Mouse (Mus musculus) heart, embryonic 15.5 days (tissue): Measurements from ENCODE around the gene Lamb1. TPM values are rescaled to one million over a fixed set of nuclear protein-coding genes. Genes with fewer than 3 reads are reported as not detected.

Source experiments
- ATAC-seq: fragments of 200-750 bp; cut with Nextera tagmentation; replicated peaks from 2 replicates; pipeline ENCODE4 v1.8.0; 2017; ENCODE audit warnings: low read depth, moderate TSS enrichment; ENCODE audit not compliant: insufficient number of reproducible peaks, insufficient read depth, low FRiP score
- H3K27ac ChIP-seq: fragments of 300-500 bp; sonication (generic); 2 replicates; pipeline ENCODE4 v1.5.1; 2015; ENCODE audit warnings: mild to moderate bottlenecking, inconsistent platforms
- H3K27me3 ChIP-seq: fragments of 300-500 bp; sonication (generic); 2 replicates; pipeline ENCODE4 v1.6.1; 2015; ENCODE audit warnings: inconsistent platforms
- H3K36me3 ChIP-seq: fragments of 300-500 bp; sonication (generic); 2 replicates; pipeline ENCODE4 v1.6.1; 2015; ENCODE audit warnings: mild to moderate bottlenecking, inconsistent platforms
- H3K4me1 ChIP-seq: fragments of 300-500 bp; sonication (generic); replicated peaks from 2 replicates; pipeline ENCODE4 v1.6.1; 2015; ENCODE audit warnings: inconsistent platforms
- H3K4me2 ChIP-seq: fragments of 300-500 bp; sonication (generic); 2 replicates; pipeline ENCODE4 v1.6.1; 2015; ENCODE audit warnings: inconsistent platforms, mild to moderate bottlenecking, moderate library complexity
- H3K4me3 ChIP-seq: fragments of 300-500 bp; sonication (generic); 2 replicates; pipeline ENCODE4 v1.5.1; 2015; ENCODE audit warnings: mild to moderate bottlenecking, inconsistent platforms
- H3K9ac ChIP-seq: fragments of 300-500 bp; sonication (generic); 2 replicates; pipeline ENCODE4 v1.6.1; 2015; ENCODE audit warnings: mild to moderate bottlenecking, inconsistent platforms
- H3K9me3 ChIP-seq: fragments of 300-500 bp; sonication (generic); replicated peaks from 2 replicates; pipeline ENCODE4 v1.6.1; 2016; ENCODE audit warnings: inconsistent platforms
- WGBS: fragments of 180-500 bp; shearing (Covaris S2); methylation state at CpG from one replicate; pipeline ENCODE4 v1.1.7; 2015; ENCODE audit warnings: mixed read lengths; 5-methylcytosine and 5-hydroxymethylcytosine counted together
- polyA plus RNA-seq: library from polyadenylated mRNA; unstranded; fragments of >200 nt; fragmentation: Nextera tagmentation; extraction: Ambion mirVana; gene quantifications from 2 replicates; pipeline ENCODE4 v1.2.1, GENCODE M21; 2015

Gene Lamb1
- polyA plus RNA-seq, 1 experiment from 2014 or later = 90.9 TPM

DNA sequence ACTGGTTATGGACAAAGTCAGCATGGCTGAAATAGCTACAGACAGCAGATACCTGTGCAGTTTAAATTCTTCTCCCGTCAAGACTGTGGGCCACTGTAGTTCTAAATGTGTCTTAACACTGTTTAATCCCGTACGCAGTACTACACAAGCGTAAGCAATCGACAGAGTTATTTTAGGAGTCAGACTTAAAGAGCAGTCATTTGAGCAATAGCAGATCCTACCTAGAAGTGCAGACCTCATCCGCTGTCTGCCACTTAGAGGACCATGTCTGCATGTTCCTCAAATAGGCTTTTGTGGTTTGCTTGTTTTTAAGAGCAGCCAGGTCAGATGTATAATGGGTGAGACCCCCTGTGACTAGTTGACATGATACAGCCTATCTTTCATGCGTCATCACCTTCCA lies 49.3 kb downstream of the Lamb1 start:
- H3K4me1 ChIP-seq = peaks cover 47% of the 10 kb centered on the region
- 45% methylated on average over 7 of the region's 7 CpGs for WGBS
- peak; percentile 45 for ATAC-seq

DNA sequence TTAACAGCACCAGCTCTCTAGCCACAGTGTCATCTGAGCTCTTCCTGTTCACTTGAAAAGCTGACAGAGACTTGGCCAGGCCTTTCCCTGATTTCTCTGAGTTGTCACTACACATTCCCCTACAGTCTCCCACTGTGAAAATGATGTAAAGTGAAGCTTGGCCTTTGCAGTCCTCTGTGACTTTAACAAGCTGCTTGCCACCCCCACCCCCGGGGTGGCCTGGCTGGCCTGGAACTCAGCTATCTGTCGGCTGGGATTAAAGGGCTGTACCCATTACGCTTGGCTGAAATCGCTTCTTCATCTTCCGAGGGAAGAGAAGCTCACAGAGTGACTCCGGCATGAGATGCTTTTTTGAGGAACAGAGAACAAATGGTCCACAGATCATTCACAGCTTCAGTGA lies 50.9 kb downstream of the Lamb1 start:
- H3K4me2 ChIP-seq = no peak overlapping the region
- H3K36me3 ChIP-seq = peaks cover 91% of the 10 kb centered on the region
- WGBS = 54% methylated on average over 6 of the region's 6 CpGs
- no peaks in the 10 kb centered on the region for H3K9me3 ChIP-seq
- H3K4me3 ChIP-seq = no peak overlapping the region
- no peak for ATAC-seq
- no peak overlapping the region for H3K27ac ChIP-seq
- H3K9ac ChIP-seq = no peak overlapping the region
- peaks cover 44% of the 10 kb centered on the region for H3K4me1 ChIP-seq
- H3K27me3 ChIP-seq = no peaks in the 10 kb centered on the region

More for the DNA sequence above, 49.3 kb downstream of the Lamb1 start:
- Histone ChIP-seq H3K4me3 (no peak overlapping the region), H3K9me3 (no peaks in the 10 kb centered on the region), H3K9ac (no peak overlapping the region), H3K36me3 (peaks cover 88% of the 10 kb centered on the region), H3K27me3 (no peaks in the 10 kb centered on the region), H3K4me2 (no peak overlapping the region), H3K27ac (peak overlapping the region; percentile 73)

- WGBS = 75% methylated on average over 7 of the region's 7 CpGs
- no peak overlapping the region for H3K4me3 ChIP-seq
- peaks cover 91% of the 10 kb centered on the region for H3K36me3 ChIP-seq
- ATAC-seq = no peak; the same call in 1 of the 2 replicates
- H3K4me1 ChIP-seq = peaks cover 37% of the 10 kb centered on the region
- H3K4me2 ChIP-seq = no peak overlapping the region
- no peaks in the 10 kb centered on the region for H3K9me3 ChIP-seq
- H3K9ac ChIP-seq = no peak overlapping the region
- H3K27ac ChIP-seq = peak overlapping the region; percentile 67
- no peaks in the 10 kb centered on the region for H3K27me3 ChIP-seq
These were observed 52.8 kb downstream of the Lamb1 start for GRCm38 (mm10) chr12:31317670-31318408.

DNA sequence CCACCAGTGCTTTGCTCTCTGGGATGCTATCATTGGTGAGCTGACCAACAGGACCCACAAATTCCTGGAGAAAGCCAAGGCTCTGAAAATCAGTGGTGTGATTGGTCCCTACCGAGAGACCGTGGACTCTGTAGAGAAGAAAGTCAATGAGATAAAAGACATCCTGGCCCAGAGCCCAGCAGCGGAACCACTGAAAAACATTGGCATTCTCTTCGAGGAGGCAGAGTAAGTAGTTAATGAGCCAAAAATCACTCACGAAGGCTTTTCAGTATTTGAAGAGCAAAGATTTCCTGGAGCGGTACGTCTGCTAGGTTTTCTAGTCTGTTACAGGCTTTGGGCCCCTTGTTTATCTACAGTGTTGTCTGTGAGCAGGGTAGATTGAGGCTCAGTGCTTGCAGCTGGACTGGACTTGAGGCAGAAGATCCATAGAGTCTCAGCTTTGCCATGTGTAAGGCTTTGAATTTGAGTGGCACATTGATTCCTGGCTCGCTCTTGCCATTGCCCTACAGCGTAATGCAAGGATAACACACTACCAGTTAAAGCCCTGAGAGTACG lies 53.5 kb downstream of the Lamb1 start:
- ATAC-seq = peak; percentile 13
- Histone ChIP-seq H3K4me1 (peaks cover 31% of the 10 kb centered on the region), H3K27ac (peak overlapping the region; percentile 67), H3K27me3 (no peaks in the 10 kb centered on the region), H3K9me3 (no peaks in the 10 kb centered on the region), H3K9ac (no peak overlapping the region), H3K36me3 (peaks cover 92% of the 10 kb centered on the region), H3K4me3 (no peak overlapping the region), H3K4me2 (no peak overlapping the region)
- 44% methylated on average over 10 of the region's 10 CpGs for WGBS

GRCm38 (mm10) chr12:31320817-31321216 lies 55.8 kb downstream of the Lamb1 start:
- Histone ChIP-seq H3K9ac (no peak overlapping the region), H3K4me3 (no peak overlapping the region), H3K27ac (peak overlapping the region; percentile 11; the same call in 1 of the 2 replicates), H3K36me3 (peaks cover 94% of the 10 kb centered on the region), H3K4me1 (peaks cover 22% of the 10 kb centered on the region), H3K4me2 (no peak overlapping the region), H3K27me3 (no peaks in the 10 kb centered on the region), H3K9me3 (no peaks in the 10 kb centered on the region)
- 76% methylated on average over 13 of the region's 13 CpGs for WGBS
- no peak for ATAC-seq

DNA sequence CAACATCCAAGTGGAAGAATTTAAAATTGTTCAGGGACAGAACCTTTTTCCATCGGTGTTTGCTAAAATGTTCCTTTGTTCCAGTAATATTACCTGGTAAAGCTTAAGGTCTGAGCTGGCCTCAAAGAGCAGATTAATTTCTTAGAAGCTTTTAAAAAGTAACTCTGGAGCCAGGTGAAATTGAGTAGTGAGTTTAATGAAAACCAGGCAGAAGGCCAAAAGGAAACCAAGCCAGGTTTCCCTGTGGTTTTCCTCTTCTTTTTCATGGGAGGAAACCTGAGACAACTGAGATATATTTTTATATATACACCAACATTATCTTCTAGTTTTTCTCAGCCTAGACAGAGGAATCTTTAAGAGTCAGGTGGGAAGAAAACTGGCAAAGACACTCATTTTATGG lies 56.5 kb downstream of the Lamb1 start:
- 92% methylated on average over 1 of the region's 1 CpGs for WGBS
- no peaks in the 10 kb centered on the region for H3K9me3 ChIP-seq
- no peak overlapping the region for H3K4me3 ChIP-seq
- H3K9ac ChIP-seq = no peak overlapping the region
- H3K27ac ChIP-seq = no peak overlapping the region
- no peak for ATAC-seq
- H3K27me3 ChIP-seq = no peaks in the 10 kb centered on the region
- no peak overlapping the region for H3K4me2 ChIP-seq
- H3K4me1 ChIP-seq = peaks cover 19% of the 10 kb centered on the region
- peaks cover 94% of the 10 kb centered on the region for H3K36me3 ChIP-seq

DNA sequence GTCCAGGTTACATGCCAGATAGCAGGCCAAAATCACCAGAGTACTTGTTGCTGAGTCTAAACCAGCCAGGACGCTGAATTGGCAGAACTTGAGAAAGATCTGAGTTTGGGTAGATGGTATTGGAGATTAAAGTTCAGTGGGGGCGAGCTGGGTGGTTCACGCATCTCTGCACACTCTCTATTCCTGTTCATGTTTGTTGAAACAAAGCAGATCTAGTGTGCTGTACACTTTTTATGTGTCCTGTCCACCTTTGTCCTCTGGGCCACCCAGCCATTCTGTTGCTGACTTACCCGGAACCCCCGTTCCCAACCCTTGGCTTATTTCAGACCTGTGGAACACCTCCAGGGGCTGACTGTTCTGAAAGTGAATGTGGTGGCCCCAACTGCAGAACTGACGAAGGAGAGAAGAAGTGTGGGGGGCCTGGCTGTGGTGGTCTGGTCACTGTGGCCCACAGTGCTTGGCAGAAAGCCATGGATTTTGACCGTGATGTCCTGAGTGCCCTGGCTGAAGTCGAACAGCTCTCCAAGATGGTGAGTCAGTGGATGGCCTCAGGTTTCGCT lies 58.2 kb downstream of the Lamb1 start:
- Histone ChIP-seq H3K36me3 (peaks cover 97% of the 10 kb centered on the region), H3K9me3 (no peaks in the 10 kb centered on the region), H3K4me3 (no peak overlapping the region), H3K4me2 (no peak overlapping the region), H3K27ac (no peak overlapping the region), H3K27me3 (no peaks in the 10 kb centered on the region), H3K4me1 (peaks cover 8% of the 10 kb centered on the region), H3K9ac (no peak overlapping the region)
- 76% methylated on average over 9 of the region's 9 CpGs for WGBS
- no peak for ATAC-seq

DNA sequence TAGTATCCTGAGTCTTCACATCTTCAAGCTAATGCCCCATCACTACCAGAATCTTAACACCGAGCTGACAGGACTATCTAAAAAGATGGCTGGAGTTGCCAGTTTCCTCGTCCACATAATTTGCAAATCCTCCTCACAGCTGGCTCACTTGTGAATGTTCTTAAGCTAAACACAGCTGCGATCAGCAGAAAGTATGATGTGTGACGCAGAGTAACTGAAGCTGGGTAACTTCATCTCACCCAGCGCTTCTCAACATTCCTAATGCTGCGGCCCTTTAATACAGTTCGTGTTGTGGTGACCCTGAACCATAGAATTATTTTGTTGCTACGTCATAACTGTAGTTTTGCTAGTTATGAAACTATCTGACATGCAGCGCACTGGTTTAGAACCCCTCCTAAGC lies 62.1 kb downstream of the Lamb1 start:
- Histone ChIP-seq H3K4me3 (no peak overlapping the region), H3K36me3 (peaks cover 92% of the 10 kb centered on the region), H3K27ac (no peak overlapping the region), H3K9me3 (no peaks in the 10 kb centered on the region), H3K4me1 (no peaks in the 10 kb centered on the region), H3K9ac (no peak overlapping the region), H3K27me3 (no peaks in the 10 kb centered on the region), H3K4me2 (no peak overlapping the region)
- ATAC-seq = no peak
- 83% methylated on average over 9 of the region's 9 CpGs for WGBS

DNA sequence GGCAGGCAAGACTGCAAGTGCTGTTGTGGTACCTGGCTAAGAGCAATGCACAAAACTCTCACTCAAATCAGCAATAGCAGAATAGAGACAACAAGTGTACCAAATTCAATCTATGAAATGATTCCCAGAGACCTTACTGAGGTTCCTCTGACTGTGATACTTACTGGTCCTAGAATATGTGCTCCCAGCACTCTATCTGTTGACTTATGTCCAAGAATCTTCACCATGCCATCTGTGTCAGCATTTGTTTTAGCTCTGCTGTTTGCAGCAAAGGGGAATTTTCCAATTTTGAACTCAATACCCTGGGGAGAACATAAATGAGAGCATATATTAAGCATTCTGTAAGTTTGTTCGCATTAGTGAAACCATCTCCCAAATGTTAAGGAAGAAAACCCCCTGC lies 68.2 kb downstream of the Lamb1 start:
- Histone ChIP-seq H3K36me3 (peaks cover 82% of the 10 kb centered on the region), H3K4me3 (no peak overlapping the region), H3K27me3 (no peaks in the 10 kb centered on the region), H3K27ac (no peak overlapping the region), H3K4me2 (no peak overlapping the region), H3K9ac (no peak overlapping the region), H3K4me1 (no peaks in the 10 kb centered on the region), H3K9me3 (no peaks in the 10 kb centered on the region)
- ATAC-seq = no peak
- WGBS = 97% methylated on average over 1 of the region's 1 CpGs

DNA sequence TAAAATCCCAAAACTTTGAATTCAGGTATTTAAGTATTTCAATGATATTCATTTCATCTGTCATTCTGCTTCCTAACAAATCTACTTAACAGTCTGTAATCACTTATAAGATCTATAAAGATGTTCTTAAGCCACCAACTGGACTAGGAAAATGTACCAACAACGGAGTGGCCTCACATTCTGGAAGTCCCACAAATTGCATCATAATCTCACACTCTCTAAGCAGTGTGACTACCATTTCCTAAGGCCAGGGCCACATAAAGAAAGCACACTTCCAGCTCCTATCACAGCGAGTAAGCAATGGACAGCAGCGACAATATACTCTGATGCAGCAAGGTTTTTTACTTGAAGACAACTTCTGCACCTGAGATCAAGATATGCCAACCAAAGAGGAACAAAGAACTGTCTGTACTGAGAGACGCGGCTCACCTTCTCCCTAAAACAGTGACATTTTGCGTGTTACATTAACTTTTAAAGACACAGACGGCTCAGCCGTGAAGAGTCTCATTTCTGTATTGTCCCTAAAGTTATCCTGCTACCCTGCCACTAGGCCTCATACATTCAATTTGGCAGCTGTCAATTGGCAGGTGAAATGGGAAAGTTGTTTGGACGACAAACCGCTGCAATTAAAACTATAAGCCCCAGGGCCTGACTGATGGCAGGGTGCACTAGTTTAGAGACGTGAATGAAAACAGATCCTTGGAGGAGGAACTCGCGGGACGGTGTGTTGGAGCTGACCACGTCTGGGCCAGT lies 85.3 kb downstream of the Lamb1 start:
- H3K27ac ChIP-seq = peak overlapping the region; percentile 92
- WGBS = 23% methylated on average over 15 of the region's 15 CpGs

More for the DNA sequence above, 85.3 kb downstream of the Lamb1 start:
- peak overlapping the region; percentile 94 for H3K9ac ChIP-seq
- peak overlapping the region; percentile 81 for H3K4me3 ChIP-seq
- ATAC-seq = no peak
- H3K36me3 ChIP-seq = peaks cover 20% of the 10 kb centered on the region
- no peaks in the 10 kb centered on the region for H3K27me3 ChIP-seq
- peak overlapping the region; percentile 75 for H3K4me2 ChIP-seq
- no peaks in the 10 kb centered on the region for H3K9me3 ChIP-seq
- peaks cover 15% of the 10 kb centered on the region for H3K4me1 ChIP-seq
